Mouse (Mus musculus) olfactory bulb, adult 2 months (tissue): ENCODE data around the gene Coq3.

Source experiments
- CTCF ChIP-seq: fragments of 200-500 bp; IDR thresholded peaks from 2 replicates; pipeline ENCODE4 v1.5.1; 2012; ENCODE audit warnings: low read depth, mild to moderate bottlenecking, low read length, moderate library complexity; ENCODE audit not compliant: insufficient read depth
- POLR2A ChIP-seq: fragments of 200-500 bp; IDR thresholded peaks from 2 replicates; pipeline ENCODE4 v1.6.1; 2012; ENCODE audit warnings: mild to moderate bottlenecking, low read depth, low read length, moderate library complexity; ENCODE audit not compliant: insufficient read depth

DNA sequence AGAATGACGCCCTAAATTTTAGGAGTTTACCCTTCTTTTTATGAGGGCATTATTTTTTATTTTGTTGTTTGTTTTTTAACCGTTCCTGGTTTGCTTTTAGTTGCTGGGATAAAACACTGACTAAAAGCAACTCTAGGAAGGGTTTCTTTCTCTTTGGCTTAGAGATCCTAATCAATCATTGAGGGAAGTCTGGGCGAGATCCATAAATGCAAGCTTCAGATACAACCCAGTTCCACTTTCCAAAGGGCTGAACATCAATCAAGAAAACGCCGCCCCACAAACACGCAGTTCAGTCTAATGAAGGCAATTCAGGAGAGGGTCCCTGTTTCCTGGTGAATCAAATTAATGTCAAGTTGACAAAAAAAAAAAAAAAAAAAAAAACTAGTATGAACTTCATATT is 697 bp upstream of the Coq3 start:
- TF ChIP-seq POLR2A, result no peak
- no peak for TF ChIP-seq CTCF
